Mouse (Mus musculus): ENCODE data around the gene Jmjd7. TPM values are rescaled to one million over a fixed set of nuclear protein-coding genes. Genes with fewer than 3 reads are reported as not detected.
A peak's percentile ranks its signal among the peaks of the same experiment; 100 is the strongest.

The Jmjd7 gene
- polyA plus RNA-seq, 1 experiment, result 10.6 TPM

GRCm38 (mm10) chr2:120049632-120050274, 22.5 kb downstream of the Jmjd7 start:
- H3K4me3 ChIP-seq (replicated peaks; ENCODE audit: extremely low read depth, low read depth, low read length), result no peak overlapping the region
- WGBS, result 68% methylated on average over 10 of the region's 10 CpGs
- TF ChIP-seq POLR2A (IDR thresholded peaks at IDR 0.05; ENCODE audit: borderline replicate concordance, extremely low read depth, low read depth, low read length) (no peak), CTCF (IDR thresholded peaks at IDR 0.05; ENCODE audit: insufficient read depth, low read length) (peak; percentile 72)
- DNase-seq, result peak; percentile 72
- no peaks in the 10 kb centered on the region for H3K4me1 ChIP-seq (ENCODE audit: control insufficient read depth, insufficient read depth, low read length)

- no peak for TF ChIP-seq POLR2A (IDR thresholded peaks at IDR 0.05; ENCODE audit: borderline replicate concordance, extremely low read depth, low read depth, low read length)
- TF ChIP-seq CTCF (IDR thresholded peaks at IDR 0.05; ENCODE audit: insufficient read depth, low read length), result no peak
- WGBS, result 60% methylated on average over 6 of the region's 6 CpGs
- no peaks in the 10 kb centered on the region for H3K4me1 ChIP-seq (ENCODE audit: control insufficient read depth, insufficient read depth, low read length)
- no peak overlapping the region for H3K4me3 ChIP-seq (replicated peaks; ENCODE audit: extremely low read depth, low read depth, low read length)
- DNase-seq, result no peak
Observed at GRCm38 (mm10) chr2:120051405-120051804, 24.1 kb downstream of the Jmjd7 start.

GRCm38 (mm10) chr2:120054771-120055552, 27.7 kb downstream of the Jmjd7 start:
- no peak for DNase-seq

GRCm38 (mm10) chr2:120055923-120056322, 28.6 kb downstream of the Jmjd7 start:
- WGBS, result 85% methylated on average over 10 of the region's 10 CpGs
- Histone ChIP-seq H3K4me3 (replicated peaks; ENCODE audit: extremely low read depth, low read depth, low read length) (no peak overlapping the region), H3K4me1 (ENCODE audit: control insufficient read depth, insufficient read depth, low read length) (no peaks in the 10 kb centered on the region)
- DNase-seq, result no peak
- TF ChIP-seq CTCF (IDR thresholded peaks at IDR 0.05; ENCODE audit: insufficient read depth, low read length), result no peak

More at GRCm38 (mm10) chr2:120054771-120055552, 27.7 kb downstream of the Jmjd7 start:
- no peak overlapping the region for H3K4me3 ChIP-seq (replicated peaks; ENCODE audit: extremely low read depth, low read depth, low read length)
- H3K4me1 ChIP-seq (ENCODE audit: control insufficient read depth, insufficient read depth, low read length), result no peaks in the 10 kb centered on the region
- no peak for TF ChIP-seq CTCF (IDR thresholded peaks at IDR 0.05; ENCODE audit: insufficient read depth, low read length)
- TF ChIP-seq POLR2A (IDR thresholded peaks at IDR 0.05; ENCODE audit: borderline replicate concordance, extremely low read depth, low read depth, low read length), result no peak
- 92% methylated on average over 12 of the region's 12 CpGs for WGBS

- H3K4me1 ChIP-seq (ENCODE audit: control insufficient read depth, insufficient read depth, low read length), result no peaks in the 10 kb centered on the region
- no peak for TF ChIP-seq CTCF (IDR thresholded peaks at IDR 0.05; ENCODE audit: insufficient read depth, low read length)
- TF ChIP-seq POLR2A (IDR thresholded peaks at IDR 0.05; ENCODE audit: borderline replicate concordance, extremely low read depth, low read depth, low read length), result no peak
- 75% methylated on average over 4 of the region's 4 CpGs for WGBS
- no peak for DNase-seq
- no peak overlapping the region for H3K4me3 ChIP-seq (replicated peaks; ENCODE audit: extremely low read depth, low read depth, low read length)
Observed at GRCm38 (mm10) chr2:120058818-120059217, 31.5 kb downstream of the Jmjd7 start.

- TF ChIP-seq POLR2A (IDR thresholded peaks at IDR 0.05; ENCODE audit: borderline replicate concordance, extremely low read depth, low read depth, low read length) (no peak), CTCF (IDR thresholded peaks at IDR 0.05; ENCODE audit: insufficient read depth, low read length) (no peak)
- Histone ChIP-seq H3K4me1 (ENCODE audit: control insufficient read depth, insufficient read depth, low read length) (no peaks in the 10 kb centered on the region), H3K4me3 (replicated peaks; ENCODE audit: extremely low read depth, low read depth, low read length) (no peak overlapping the region)
- peak; percentile 27 for DNase-seq
- WGBS, result 65% methylated on average over 3 of the region's 3 CpGs
Observed at GRCm38 (mm10) chr2:120059466-120059865, 32.2 kb downstream of the Jmjd7 start.

- 55% methylated on average over 6 of the region's 6 CpGs for WGBS
- Histone ChIP-seq H3K4me1 (ENCODE audit: control insufficient read depth, insufficient read depth, low read length) (no peaks in the 10 kb centered on the region), H3K4me3 (replicated peaks; ENCODE audit: extremely low read depth, low read depth, low read length) (no peak overlapping the region)
- TF ChIP-seq CTCF (IDR thresholded peaks at IDR 0.05; ENCODE audit: insufficient read depth, low read length) (no peak), POLR2A (IDR thresholded peaks at IDR 0.05; ENCODE audit: borderline replicate concordance, extremely low read depth, low read depth, low read length) (no peak)
- peak; percentile 69 for DNase-seq
Observed at GRCm38 (mm10) chr2:120060190-120060589, 32.9 kb downstream of the Jmjd7 start.

GRCm38 (mm10) chr2:120060651-120061050, 33.4 kb downstream of the Jmjd7 start:
- no peak overlapping the region for H3K4me3 ChIP-seq (replicated peaks; ENCODE audit: extremely low read depth, low read depth, low read length)
- no peaks in the 10 kb centered on the region for H3K4me1 ChIP-seq (ENCODE audit: control insufficient read depth, insufficient read depth, low read length)
- no peak for TF ChIP-seq CTCF (IDR thresholded peaks at IDR 0.05; ENCODE audit: insufficient read depth, low read length)
- no peak for TF ChIP-seq POLR2A (IDR thresholded peaks at IDR 0.05; ENCODE audit: borderline replicate concordance, extremely low read depth, low read depth, low read length)
- DNase-seq, result peak; percentile 25
- 66% methylated on average over 9 of the region's 9 CpGs for WGBS

GRCm38 (mm10) chr2:120062248-120062647, 35.0 kb downstream of the Jmjd7 start:
- TF ChIP-seq POLR2A (IDR thresholded peaks at IDR 0.05; ENCODE audit: borderline replicate concordance, extremely low read depth, low read depth, low read length) (no peak), CTCF (IDR thresholded peaks at IDR 0.05; ENCODE audit: insufficient read depth, low read length) (no peak)
- no peaks in the 10 kb centered on the region for H3K4me1 ChIP-seq (ENCODE audit: control insufficient read depth, insufficient read depth, low read length)
- 84% methylated on average over 8 of the region's 8 CpGs for whole genome bisulfite sequencing
- H3K4me3 ChIP-seq (replicated peaks; ENCODE audit: extremely low read depth, low read depth, low read length), result no peak overlapping the region
- no peak for DNase-seq

GRCm38 (mm10) chr2:120064639-120065038, 37.4 kb downstream of the Jmjd7 start:
- no peak for DNase-seq
- H3K4me3 ChIP-seq (replicated peaks; ENCODE audit: extremely low read depth, low read depth, low read length), result no peak overlapping the region
- 79% methylated on average over 6 of the region's 6 CpGs for WGBS
- TF ChIP-seq POLR2A (IDR thresholded peaks at IDR 0.05; ENCODE audit: borderline replicate concordance, extremely low read depth, low read depth, low read length) (no peak), CTCF (IDR thresholded peaks at IDR 0.05; ENCODE audit: insufficient read depth, low read length) (no peak)
- no peaks in the 10 kb centered on the region for H3K4me1 ChIP-seq (ENCODE audit: control insufficient read depth, insufficient read depth, low read length)
